Mouse (Mus musculus): ENCODE data around the gene Med12l. TPM values are rescaled to one million over a fixed set of nuclear protein-coding genes. Genes with fewer than 3 reads are reported as not detected.
A peak's percentile ranks its signal among the peaks of the same experiment; 100 is the strongest.

The Med12l gene
- polyA plus RNA-seq, 1 experiment from 2014 or later, result 4.2 TPM

DNA sequence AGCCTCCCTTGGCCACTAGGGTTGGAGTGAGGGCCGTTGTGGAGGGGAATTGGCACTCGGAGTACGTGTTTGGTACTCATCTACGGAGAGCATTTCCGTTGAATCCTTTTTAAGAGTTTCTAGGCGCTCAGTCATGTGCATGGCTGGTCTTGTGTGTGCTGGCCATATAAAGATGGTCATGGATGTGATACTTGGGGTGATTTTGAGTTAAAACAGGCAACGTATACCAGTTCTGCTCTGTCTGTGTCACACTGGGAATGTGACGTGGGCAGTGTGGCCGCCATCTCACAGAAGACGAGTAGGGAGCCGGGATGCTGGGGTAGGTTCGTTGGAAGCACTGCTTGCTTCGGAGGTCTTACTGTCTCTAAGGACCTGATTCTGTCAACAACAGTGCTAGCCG is 17.3 kb downstream of the Med12l start:
- Histone ChIP-seq H3K4me2 (ENCODE audit: low read length) (no peak overlapping the region), H3K9ac (ENCODE audit: low read length) (no peak overlapping the region), H3K36me3 (ENCODE audit: control insufficient read depth, insufficient read depth, low read length) (no peaks in the 10 kb centered on the region), H3K4me3 (ENCODE audit: control insufficient read depth in 1 of 2, insufficient read depth in 1 of 2, low read depth in 1 of 2, low read length in 2 of 2) (no peak overlapping the region), H3K27me3 (ENCODE audit: control insufficient read depth, insufficient read depth, low read length) (no peaks in the 10 kb centered on the region), H3K9me3 (ENCODE audit: control insufficient read depth, low read length) (no peaks in the 10 kb centered on the region), H3K27ac (replicated peaks in 1 of 2; ENCODE audit: control insufficient read depth in 1 of 2, insufficient read depth in 1 of 2, low read depth in 2 of 2, low read length in 2 of 2) (no peak overlapping the region), H3K4me1 (ENCODE audit: control insufficient read depth in 2 of 2, insufficient read depth in 2 of 2, low read length in 2 of 2) (peaks cover 10 to 27% of the 10 kb centered on the region in 2 experiments)
- 90% methylated on average over 14 of the region's 14 CpGs for WGBS
- no peak for ATAC-seq (ENCODE audit: insufficient number of reproducible peaks, insufficient read depth, low FRiP score, low read depth)

DNA sequence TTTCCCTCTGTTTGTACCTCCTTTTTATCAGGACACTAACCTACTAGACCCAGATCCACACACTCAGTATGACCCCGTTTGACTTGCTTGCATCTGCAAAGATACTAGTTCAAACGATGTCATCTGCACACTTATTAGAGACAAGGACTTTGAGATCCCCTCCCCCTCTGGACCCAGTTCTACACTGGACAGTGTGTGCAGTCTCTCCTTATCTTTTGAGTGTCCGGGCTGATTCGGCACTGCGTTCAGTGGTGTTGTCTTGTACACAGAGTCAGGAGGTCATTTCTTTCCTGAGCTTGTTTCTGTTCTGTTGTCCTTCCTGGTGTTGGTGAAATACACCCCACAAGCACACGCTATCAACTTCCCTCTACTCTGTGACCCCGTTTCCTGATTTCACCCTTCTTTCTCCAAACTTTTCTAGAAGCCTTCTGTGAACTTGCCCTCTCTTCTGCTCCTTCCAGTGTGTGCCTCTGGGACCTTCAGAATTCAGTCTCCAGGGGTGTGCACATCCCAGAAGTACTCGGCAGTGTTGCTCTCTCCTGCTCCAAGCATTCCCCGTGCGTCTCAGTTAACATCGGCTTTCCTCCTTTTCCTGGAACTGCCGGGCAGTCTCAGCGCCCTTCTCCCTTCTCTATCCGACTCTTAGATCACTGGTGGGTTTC is 19.0 kb downstream of the Med12l start:
- H3K9ac ChIP-seq (ENCODE audit: low read length), result no peak overlapping the region
- H3K4me2 ChIP-seq (ENCODE audit: low read length), result peak overlapping the region; percentile 45
- peaks cover 16 to 37% of the 10 kb centered on the region in 2 experiments for H3K4me1 ChIP-seq (ENCODE audit: control insufficient read depth in 2 of 2, insufficient read depth in 2 of 2, low read length in 2 of 2)
- no peaks in the 10 kb centered on the region for H3K27me3 ChIP-seq (ENCODE audit: control insufficient read depth, insufficient read depth, low read length)
- H3K9me3 ChIP-seq (ENCODE audit: control insufficient read depth, low read length), result no peaks in the 10 kb centered on the region
- H3K36me3 ChIP-seq (ENCODE audit: control insufficient read depth, insufficient read depth, low read length), result no peaks in the 10 kb centered on the region
- H3K4me3 ChIP-seq (ENCODE audit: control insufficient read depth in 1 of 2, insufficient read depth in 1 of 2, low read depth in 1 of 2, low read length in 2 of 2), result no peak overlapping the region
- WGBS, result 10% methylated on average over 14 of the region's 14 CpGs
- no peak overlapping the region for H3K27ac ChIP-seq (replicated peaks in 1 of 2; ENCODE audit: control insufficient read depth in 1 of 2, insufficient read depth in 1 of 2, low read depth in 2 of 2, low read length in 2 of 2)
- 0 out of 2 replicates have a peak, but pooled peaks have one; percentile 20 for ATAC-seq (ENCODE audit: insufficient number of reproducible peaks, insufficient read depth, low FRiP score, low read depth)

GRCm38 (mm10) chr3:59025193-59025535 is 19.5 kb downstream of the Med12l start:
- H3K27me3 ChIP-seq (ENCODE audit: control insufficient read depth, insufficient read depth, low read length), result no peaks in the 10 kb centered on the region
- ATAC-seq (ENCODE audit: insufficient number of reproducible peaks, insufficient read depth, low FRiP score, low read depth), result no peak
- H3K4me1 ChIP-seq (ENCODE audit: control insufficient read depth in 2 of 2, insufficient read depth in 2 of 2, low read length in 2 of 2), result peaks cover 16 to 37% of the 10 kb centered on the region in 2 experiments

DNA sequence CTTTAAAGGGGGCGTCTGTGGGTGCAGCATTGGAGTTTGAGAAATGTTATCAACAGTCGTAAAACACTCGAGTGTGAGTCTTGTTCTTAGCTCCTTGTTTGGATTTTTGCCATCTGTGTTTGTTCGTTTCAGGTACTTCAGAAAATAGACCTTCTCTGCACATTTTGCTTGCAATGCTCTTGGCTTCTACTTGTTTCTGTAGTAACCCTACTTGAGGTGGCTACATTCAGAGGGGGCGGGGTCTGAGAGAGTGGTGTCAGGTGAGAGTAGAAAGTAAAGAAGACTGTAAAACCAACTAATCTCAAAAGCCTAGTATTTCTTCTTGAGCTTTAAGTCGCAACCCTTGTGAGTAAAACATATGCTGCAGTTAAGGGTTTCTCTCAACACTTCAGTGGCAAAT is 23.1 kb downstream of the Med12l start:
- ATAC-seq (ENCODE audit: insufficient number of reproducible peaks, insufficient read depth, low FRiP score, low read depth), result no peak

More at GRCm38 (mm10) chr3:59025193-59025535, 19.5 kb downstream of the Med12l start:
- 41% methylated on average over 4 of the region's 4 CpGs for WGBS
- Histone ChIP-seq H3K9me3 (ENCODE audit: control insufficient read depth, low read length) (no peaks in the 10 kb centered on the region), H3K27ac (replicated peaks in 1 of 2; ENCODE audit: control insufficient read depth in 1 of 2, insufficient read depth in 1 of 2, low read depth in 2 of 2, low read length in 2 of 2) (no peak overlapping the region), H3K9ac (ENCODE audit: low read length) (no peak overlapping the region), H3K4me2 (ENCODE audit: low read length) (peak overlapping the region; percentile 45), H3K36me3 (ENCODE audit: control insufficient read depth, insufficient read depth, low read length) (no peaks in the 10 kb centered on the region), H3K4me3 (ENCODE audit: control insufficient read depth in 1 of 2, insufficient read depth in 1 of 2, low read depth in 1 of 2, low read length in 2 of 2) (no peak overlapping the region)

GRCm38 (mm10) chr3:59030986-59031385 is 25.4 kb downstream of the Med12l start:
- Histone ChIP-seq H3K4me3 (ENCODE audit: control insufficient read depth in 1 of 2, insufficient read depth in 1 of 2, low read depth in 1 of 2, low read length in 2 of 2) (no peak overlapping the region), H3K4me2 (ENCODE audit: low read length) (no peak overlapping the region), H3K9me3 (ENCODE audit: control insufficient read depth, low read length) (no peaks in the 10 kb centered on the region), H3K27me3 (ENCODE audit: control insufficient read depth, insufficient read depth, low read length) (no peaks in the 10 kb centered on the region), H3K36me3 (ENCODE audit: control insufficient read depth, insufficient read depth, low read length) (no peaks in the 10 kb centered on the region), H3K4me1 (ENCODE audit: control insufficient read depth in 2 of 2, insufficient read depth in 2 of 2, low read length in 2 of 2) (peaks cover 7 to 26% of the 10 kb centered on the region in 2 experiments), H3K9ac (ENCODE audit: low read length) (no peak overlapping the region), H3K27ac (replicated peaks in 1 of 2; ENCODE audit: control insufficient read depth in 1 of 2, insufficient read depth in 1 of 2, low read depth in 2 of 2, low read length in 2 of 2) (no peak overlapping the region)
- 69% methylated on average over 4 of the region's 4 CpGs for WGBS
- ATAC-seq (ENCODE audit: insufficient number of reproducible peaks, insufficient read depth, low FRiP score, low read depth), result no peak

More for the DNA sequence above, 23.1 kb downstream of the Med12l start:
- H3K9me3 ChIP-seq (ENCODE audit: control insufficient read depth, low read length), result no peaks in the 10 kb centered on the region
- WGBS, result 34% methylated on average over 6 of the region's 6 CpGs
- no peak overlapping the region for H3K4me3 ChIP-seq (ENCODE audit: control insufficient read depth in 1 of 2, insufficient read depth in 1 of 2, low read depth in 1 of 2, low read length in 2 of 2)
- H3K27ac ChIP-seq (replicated peaks in 1 of 2; ENCODE audit: control insufficient read depth in 1 of 2, insufficient read depth in 1 of 2, low read depth in 2 of 2, low read length in 2 of 2), result no peak overlapping the region
- no peak overlapping the region for H3K9ac ChIP-seq (ENCODE audit: low read length)
- H3K4me1 ChIP-seq (ENCODE audit: control insufficient read depth in 2 of 2, insufficient read depth in 2 of 2, low read length in 2 of 2), result peaks cover 16 to 37% of the 10 kb centered on the region in 2 experiments
- H3K36me3 ChIP-seq (ENCODE audit: control insufficient read depth, insufficient read depth, low read length), result no peaks in the 10 kb centered on the region
- H3K4me2 ChIP-seq (ENCODE audit: low read length), result peak overlapping the region; percentile 55
- no peaks in the 10 kb centered on the region for H3K27me3 ChIP-seq (ENCODE audit: control insufficient read depth, insufficient read depth, low read length)

DNA sequence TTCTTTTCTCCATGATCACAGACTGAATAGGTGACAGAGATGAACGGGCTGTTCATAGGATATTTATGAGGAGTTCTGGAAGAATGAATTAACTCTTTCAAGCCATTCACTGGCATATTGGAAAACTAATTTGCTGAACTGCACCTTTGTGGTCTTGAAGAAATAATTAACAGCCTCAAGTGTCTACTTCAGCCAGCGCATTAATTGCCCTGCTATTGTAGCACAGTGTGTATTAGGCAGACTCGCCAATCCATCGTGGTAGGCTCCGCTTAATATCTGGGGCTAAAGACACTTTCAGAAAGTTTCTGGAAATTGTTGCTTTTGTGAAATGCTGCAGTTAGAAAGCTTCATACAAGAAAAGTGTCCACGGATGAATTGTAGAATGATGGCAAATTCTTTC is 35.9 kb downstream of the Med12l start:
- H3K27me3 ChIP-seq (ENCODE audit: control insufficient read depth, insufficient read depth, low read length), result no peaks in the 10 kb centered on the region
- no peak overlapping the region for H3K4me2 ChIP-seq (ENCODE audit: low read length)
- H3K4me1 ChIP-seq (ENCODE audit: control insufficient read depth in 2 of 2, insufficient read depth in 2 of 2, low read length in 2 of 2), result no peaks in the 10 kb centered on the region
- 90% methylated on average over 6 of the region's 6 CpGs for WGBS
- no peak for ATAC-seq (ENCODE audit: insufficient number of reproducible peaks, insufficient read depth, low FRiP score, low read depth)
- no peaks in the 10 kb centered on the region for H3K9me3 ChIP-seq (ENCODE audit: control insufficient read depth, low read length)
- no peaks in the 10 kb centered on the region for H3K36me3 ChIP-seq (ENCODE audit: control insufficient read depth, insufficient read depth, low read length)
- H3K9ac ChIP-seq (ENCODE audit: low read length), result no peak overlapping the region
- no peak overlapping the region for H3K4me3 ChIP-seq (ENCODE audit: control insufficient read depth in 1 of 2, insufficient read depth in 1 of 2, low read depth in 1 of 2, low read length in 2 of 2)
- H3K27ac ChIP-seq (replicated peaks in 1 of 2; ENCODE audit: control insufficient read depth in 1 of 2, insufficient read depth in 1 of 2, low read depth in 2 of 2, low read length in 2 of 2), result no peak overlapping the region

DNA sequence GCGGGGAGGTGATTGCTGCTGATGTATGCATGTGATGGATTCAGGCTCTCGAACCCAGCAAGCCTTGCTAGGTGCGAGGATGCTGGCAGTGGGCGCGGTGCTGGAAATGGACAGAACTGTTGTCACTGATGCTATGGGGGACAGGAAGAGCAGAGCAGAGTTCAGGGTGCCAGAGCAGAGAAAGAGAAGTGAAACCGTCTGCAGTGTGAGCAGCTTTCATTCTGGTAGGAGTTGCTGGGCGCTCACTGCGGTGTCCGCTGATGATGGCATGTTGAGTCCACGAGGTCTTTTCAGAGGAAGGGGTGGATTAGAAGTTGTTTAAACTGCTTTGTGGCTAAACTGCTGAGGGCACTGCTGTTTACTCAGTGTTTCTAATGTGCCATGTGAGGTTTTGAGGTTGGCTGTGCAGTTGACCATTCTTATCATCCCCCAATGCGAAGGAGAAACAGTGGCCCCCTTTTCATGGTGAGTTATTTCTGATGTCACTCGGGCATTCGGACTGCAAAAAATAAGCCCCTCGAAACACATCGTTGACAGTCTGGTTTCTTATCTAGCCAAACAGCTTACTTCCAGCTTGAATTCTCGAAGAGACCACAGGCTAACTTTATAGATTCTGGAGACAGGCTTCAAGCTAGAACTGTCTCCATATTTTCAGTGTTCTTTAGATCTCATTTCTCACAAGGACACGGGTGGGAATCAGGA is 49.4 kb downstream of the Med12l start:
- no peaks in the 10 kb centered on the region for H3K27me3 ChIP-seq (ENCODE audit: control insufficient read depth, insufficient read depth, low read length)

More for the DNA sequence above, 49.4 kb downstream of the Med12l start:
- peaks cover 6 to 13% of the 10 kb centered on the region in 2 experiments for H3K4me1 ChIP-seq (ENCODE audit: control insufficient read depth in 2 of 2, insufficient read depth in 2 of 2, low read length in 2 of 2)
- no peaks in the 10 kb centered on the region for H3K36me3 ChIP-seq (ENCODE audit: control insufficient read depth, insufficient read depth, low read length)
- no peak for ATAC-seq (ENCODE audit: insufficient number of reproducible peaks, insufficient read depth, low FRiP score, low read depth)
- no peak overlapping the region for H3K9ac ChIP-seq (ENCODE audit: low read length)
- 0 out of 2 replicates have a peak overlapping the region, but pooled peaks have one; percentile 13 for H3K4me2 ChIP-seq (ENCODE audit: low read length)
- H3K9me3 ChIP-seq (ENCODE audit: control insufficient read depth, low read length), result no peaks in the 10 kb centered on the region
- H3K27ac ChIP-seq (replicated peaks in 1 of 2; ENCODE audit: control insufficient read depth in 1 of 2, insufficient read depth in 1 of 2, low read depth in 2 of 2, low read length in 2 of 2), result no peak overlapping the region
- H3K4me3 ChIP-seq (ENCODE audit: control insufficient read depth in 1 of 2, insufficient read depth in 1 of 2, low read depth in 1 of 2, low read length in 2 of 2), result no peak overlapping the region
- WGBS, result 53% methylated on average over 17 of the region's 17 CpGs
